Mouse (Mus musculus) heart, postnatal 0 days (tissue): ENCODE measurements at regions not wholly inside any gene's neighbourhood (a gene's known extent, or its start where the extent isn't known, plus 50 kb on each side); places are given as distances from the start of the nearest gene placed in this dataset.

Experiments
- CTCF ChIP-seq: IDR thresholded peaks from 2 replicates; pipeline ENCODE4 v1.5.1; 2016; ENCODE audit warnings: antibody characterized with exemption, control low read depth, low read depth
- EP300 ChIP-seq: IDR thresholded peaks from 2 replicates; pipeline ENCODE4 v1.6.1; 2016; ENCODE audit warnings: antibody characterized with exemption, low read depth

GRCm38 (mm10) chr8:34451211-34452000 is 339.9 kb upstream of the Gm10131 start:
- no peak for TF ChIP-seq CTCF
- TF ChIP-seq EP300, result no peak
